Mouse (Mus musculus) gastrocnemius, postnatal 10 days (tissue): Measurements from ENCODE around the gene Srgap3. TPM values are rescaled to one million over a fixed set of nuclear protein-coding genes. Genes with fewer than 3 reads are reported as not detected.

Experiments used
- DNase-seq: peaks from one replicate; pipeline ENCODE4 v3.0.0; 2021; ENCODE audit warnings: mixed read lengths
- total RNA-seq, 2 experiments: library from RNA; stranded (reverse); gene quantifications; 2 replicates each; pipeline ENCODE4 v1.2.3; 2021

Srgap3 gene
- total RNA-seq, 2 experiments from 2014 or later = 7.8 to 12.4 TPM

DNA sequence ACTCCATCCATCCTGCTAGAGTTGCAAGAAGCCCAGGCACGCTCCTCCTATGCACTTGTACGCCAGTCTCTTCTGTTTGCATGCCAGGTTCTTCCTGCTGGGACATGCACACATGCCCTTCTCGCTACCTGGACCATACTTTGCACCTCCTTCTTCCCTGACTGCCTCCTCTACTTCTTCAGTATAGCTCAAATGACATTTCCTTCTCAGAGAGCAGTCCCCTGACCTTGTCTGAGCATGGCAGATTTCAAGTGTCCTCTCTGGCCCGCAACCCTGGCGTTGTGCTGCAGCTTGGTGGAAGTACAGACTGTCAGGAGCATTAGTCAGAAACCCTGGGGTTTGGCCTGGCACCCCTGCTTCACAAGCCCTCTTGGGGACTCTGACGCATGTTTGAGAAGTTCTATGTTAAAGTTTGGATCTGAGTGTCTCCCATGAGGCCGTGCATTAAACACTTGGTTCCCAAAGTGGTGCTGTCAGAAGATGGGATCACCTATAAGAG is 128.6 kb downstream of the Srgap3 start:
- no peak for DNase-seq

DNA sequence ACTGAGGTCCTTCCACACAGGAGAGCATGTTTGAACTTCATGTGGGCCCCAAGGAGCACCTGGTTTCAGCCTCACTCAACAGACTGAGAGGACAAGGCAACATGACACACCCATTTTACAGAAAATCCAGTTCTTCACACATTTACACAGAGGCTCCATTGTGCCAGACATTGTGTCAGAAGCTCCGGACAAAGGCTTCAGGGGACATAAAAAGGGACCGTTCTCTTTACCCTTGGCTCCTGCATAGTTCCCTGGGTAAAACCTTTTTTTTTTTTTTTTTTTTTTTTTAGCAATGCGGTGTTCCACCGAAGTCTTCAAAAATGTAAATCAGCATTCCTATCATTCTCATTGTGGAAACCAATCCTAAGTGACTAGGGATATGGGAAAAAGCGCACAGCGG is 131.5 kb downstream of the Srgap3 start:
- DNase-seq = no peak

DNA sequence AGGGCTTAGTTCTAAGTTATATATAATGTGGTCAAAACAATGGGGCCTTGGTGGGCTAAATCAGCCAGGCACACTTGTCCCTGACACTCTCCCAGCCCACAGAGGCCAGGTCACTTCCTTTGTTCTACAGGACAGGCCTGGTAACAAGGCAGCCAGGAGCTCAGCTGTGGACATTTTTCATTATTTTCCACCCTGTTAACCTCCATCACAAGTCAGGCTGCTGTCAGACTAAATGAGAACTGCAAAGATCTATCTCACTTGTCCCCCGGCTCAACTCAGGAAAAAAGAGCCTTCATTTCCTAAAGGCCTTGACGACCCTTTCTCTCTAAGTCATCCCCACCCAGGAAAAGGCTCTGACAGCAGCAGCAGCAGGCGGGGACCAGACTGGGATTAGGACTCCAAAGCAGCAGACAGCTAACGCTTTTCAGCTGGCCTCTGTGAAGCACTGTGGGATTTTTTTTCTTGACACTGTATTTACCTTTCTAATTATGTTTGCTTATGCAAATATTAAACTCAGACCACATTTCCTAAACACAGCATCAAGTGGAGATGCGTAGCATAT is 132.5 kb downstream of the Srgap3 start:
- DNase-seq = no peak

DNA sequence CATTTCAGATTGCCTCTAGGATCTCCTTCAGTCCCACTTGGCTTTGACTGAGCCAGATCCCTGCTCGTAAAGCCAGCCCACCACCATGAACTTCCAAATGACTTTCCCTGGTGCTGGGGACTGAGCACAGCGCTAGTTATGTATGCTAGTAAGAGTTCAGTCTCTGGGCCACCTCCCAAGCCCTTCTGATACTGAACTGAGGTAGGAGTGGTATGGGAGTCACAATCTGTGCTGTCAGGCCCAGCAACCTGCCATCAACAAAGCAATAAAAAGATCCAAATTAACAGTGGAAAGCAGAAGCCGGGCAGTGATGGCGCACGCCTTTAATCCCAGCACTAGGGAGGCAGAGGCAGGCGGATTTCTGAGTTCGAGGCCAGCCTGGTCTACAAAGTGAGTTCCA is 134.2 kb downstream of the Srgap3 start:
- DNase-seq = no peak

DNA sequence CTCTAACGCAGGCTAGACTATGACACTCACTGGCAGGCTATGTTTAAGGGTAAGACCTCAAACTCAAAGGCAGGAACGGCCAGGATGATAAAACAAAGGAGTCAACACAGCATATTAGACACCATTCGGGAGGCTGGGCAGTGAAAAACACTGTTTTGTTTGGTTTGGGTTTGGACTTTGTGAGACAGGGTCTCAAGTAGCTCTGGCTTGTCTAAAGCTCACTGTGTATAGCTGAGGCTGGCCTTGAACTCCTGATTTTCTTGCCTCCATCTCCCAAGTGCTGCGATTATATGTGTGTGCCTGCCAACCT is 136.6 kb downstream of the Srgap3 start:
- DNase-seq = no peak

DNA sequence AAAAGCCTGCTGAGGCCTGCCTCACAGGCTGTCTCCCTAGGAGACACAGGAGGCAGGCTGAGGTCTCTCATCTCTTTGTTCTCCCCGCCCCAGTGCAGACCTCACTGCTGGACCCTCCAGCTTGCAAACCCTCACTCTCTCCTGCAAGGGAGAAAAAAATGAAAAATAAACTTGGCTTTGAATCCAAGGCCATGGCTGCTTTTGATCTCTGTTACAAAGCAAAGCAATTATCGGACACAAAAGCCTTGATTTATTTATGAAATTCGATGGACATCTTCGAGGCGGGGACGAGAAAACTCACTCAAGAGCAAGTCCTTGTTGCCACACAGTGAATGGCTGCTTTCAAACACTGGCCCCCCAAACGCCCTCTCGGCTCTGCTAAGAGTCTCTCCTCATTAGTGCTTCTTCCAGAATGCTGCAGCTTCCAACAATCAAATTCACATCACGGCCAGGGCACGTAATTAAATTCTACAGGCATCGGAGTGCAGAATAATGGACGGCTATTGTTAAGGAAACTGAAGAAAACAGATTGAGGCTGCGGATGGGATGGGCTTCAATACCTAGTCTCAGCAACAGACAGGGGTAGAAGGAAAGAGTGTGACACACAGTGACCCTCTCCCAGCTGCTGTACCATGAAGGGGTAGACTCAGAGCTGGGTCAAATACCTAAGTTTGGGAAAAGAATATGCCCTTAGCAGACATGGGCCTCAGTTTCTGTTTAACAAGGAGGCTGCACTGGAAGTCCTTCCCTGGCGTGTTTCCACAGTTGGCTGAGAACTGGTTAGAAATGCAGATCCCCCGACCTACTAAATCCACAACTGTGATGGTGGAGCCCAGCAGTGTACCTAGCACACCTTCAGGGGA is 137.2 kb downstream of the Srgap3 start:
- no peak for DNase-seq

DNA sequence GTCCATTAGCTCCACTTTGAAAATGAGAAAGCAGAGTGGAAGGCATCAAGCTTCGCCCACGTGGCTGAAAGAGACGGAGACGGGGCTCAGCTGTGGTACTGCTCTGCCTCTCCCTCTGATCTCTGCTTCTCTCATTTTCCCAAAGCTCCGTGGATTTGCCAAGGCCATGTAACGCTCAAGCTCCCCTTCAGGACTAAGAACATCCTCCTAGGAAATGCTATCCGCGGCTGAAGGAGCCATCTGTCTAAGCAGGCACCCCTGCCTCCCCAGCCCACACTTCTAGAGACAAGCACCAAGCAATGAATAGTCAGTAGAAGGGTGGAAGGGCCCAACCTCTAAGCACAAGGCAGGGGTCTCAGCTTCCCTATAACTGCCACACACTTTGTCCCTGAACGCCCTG is 138.3 kb downstream of the Srgap3 start:
- no peak for DNase-seq

DNA sequence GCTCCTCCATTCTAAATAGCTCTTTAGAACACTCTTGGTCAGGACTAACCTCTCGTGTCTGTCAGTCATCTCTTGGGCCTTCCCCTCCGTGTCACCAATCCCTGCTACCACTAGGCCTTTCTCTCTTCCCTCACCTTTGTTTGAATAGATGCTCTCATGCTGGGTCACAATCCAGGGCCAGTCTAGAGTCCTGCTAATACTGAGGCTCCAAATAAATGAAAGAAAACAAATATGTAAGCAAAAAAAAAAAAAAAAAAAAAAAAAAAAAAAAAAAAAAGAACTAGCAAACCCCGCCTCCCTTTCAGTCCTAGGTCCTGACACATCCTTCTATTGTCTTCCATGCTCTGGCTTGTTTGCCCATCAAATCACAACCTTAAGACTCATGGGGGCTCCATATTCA is 145.1 kb downstream of the Srgap3 start:
- DNase-seq = no peak

DNA sequence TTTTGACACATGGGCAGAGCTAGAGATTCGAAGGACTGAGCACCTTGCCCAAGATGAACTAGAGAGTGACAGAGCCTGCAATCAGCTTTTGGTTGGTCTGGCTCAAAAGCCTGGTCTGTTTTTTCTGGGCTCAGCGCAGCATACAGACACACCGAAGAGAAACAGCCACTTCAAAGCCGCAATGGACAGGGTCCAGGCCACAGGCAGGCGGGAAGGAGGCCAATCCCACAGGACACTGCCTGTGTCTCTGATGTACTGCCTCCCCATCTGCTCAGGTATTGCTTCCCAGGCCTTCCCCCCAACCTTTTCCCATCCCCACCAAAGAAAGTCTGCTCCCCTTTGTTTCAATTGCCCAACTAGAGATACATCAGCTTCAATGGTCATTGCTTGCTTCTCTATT is 148.7 kb downstream of the Srgap3 start:
- DNase-seq = no peak

DNA sequence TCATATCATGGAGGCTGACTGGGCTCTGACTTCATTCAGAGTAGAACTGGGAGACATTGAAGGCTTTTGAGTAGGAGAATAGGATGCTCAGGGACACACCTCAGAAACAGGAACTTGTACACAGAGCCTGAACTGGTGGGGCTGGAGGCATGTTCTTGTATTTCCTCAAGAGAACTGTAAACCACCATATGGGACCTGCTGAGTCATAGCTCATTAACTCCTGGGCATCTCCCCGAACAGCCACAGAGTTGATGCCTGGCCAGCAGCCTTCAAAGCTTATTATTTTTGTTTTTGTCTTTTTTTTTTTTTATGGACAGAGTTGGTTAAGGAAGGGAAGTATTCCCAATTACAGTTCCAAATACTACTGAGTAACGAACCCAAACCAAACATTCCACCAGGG is 150.5 kb downstream of the Srgap3 start:
- DNase-seq = no peak

DNA sequence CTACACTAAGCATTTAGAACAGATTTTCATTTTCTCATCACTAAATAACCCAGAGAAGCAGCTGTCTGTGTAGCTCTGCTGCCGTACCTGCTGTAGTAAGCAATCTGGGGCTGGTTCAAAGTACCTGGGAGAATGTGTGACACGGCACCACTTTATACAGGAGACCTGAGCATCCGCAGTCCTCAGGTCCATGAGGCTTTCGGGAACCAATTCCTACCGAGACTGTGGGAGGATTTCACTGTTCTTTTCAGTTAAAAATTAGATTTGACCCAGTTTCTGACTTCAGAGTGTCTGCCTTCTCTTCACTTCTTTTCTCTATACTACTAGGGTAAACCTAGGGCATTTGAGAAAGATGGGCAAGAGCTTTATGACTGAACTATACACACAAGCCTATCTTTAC is 153.2 kb downstream of the Srgap3 start:
- DNase-seq = no peak

DNA sequence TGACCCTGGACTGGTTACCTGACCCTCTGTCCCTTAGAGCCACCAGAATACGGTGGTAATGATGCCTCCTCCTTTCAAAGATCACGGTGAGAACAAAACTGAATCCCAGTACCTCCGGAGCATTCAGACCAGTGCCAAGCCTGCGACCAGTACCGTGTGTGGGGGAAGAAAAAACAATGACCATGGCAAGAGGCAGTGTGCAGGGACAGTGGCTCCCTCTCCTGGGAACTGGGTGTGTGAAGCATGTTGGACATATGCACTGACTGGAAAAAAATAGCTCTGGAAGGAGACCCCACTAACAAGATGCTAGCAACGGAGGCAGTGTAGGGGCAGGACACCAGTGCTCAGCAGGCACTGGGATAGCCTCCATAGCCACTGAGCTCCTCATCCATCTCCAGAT is 157.2 kb downstream of the Srgap3 start:
- no peak for DNase-seq

DNA sequence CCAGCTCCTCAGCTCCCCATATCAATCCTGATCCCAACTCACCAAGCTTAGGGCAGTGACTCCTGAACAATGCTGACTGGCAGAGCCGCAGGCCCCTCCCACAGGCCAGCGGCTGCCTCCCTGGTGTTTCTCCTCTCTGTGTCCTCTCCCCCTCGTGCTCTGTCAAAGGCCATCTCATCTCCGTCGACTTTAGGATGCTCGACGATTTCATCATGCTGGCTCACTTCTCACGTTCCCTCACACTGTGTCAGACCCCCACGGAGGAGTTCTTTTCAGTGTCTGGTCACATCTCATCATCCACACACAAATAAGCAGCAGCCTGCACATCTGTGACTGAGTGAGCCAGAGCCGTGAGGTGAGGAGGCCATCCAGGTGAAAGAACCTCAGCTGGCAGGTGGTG is 158.4 kb downstream of the Srgap3 start:
- DNase-seq = no peak

DNA sequence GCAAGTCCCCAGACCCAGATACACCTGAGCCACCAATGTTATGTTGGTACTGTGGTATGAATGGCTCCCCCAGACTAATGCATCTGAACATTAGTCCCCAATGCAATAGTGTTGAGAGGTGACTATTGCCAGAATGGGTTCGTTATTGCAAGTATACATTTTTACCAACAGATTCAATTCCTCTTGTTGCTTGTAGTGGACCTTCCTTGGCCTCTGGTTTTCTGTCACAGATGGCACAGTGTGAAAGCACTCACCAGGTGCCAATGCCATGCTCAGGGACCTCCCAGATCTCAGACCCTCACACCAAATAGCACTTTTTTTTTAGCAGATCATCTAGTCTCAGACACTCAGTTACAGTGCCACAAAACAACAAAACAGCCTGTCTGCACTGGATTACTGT is 158.9 kb downstream of the Srgap3 start:
- no peak for DNase-seq

DNA sequence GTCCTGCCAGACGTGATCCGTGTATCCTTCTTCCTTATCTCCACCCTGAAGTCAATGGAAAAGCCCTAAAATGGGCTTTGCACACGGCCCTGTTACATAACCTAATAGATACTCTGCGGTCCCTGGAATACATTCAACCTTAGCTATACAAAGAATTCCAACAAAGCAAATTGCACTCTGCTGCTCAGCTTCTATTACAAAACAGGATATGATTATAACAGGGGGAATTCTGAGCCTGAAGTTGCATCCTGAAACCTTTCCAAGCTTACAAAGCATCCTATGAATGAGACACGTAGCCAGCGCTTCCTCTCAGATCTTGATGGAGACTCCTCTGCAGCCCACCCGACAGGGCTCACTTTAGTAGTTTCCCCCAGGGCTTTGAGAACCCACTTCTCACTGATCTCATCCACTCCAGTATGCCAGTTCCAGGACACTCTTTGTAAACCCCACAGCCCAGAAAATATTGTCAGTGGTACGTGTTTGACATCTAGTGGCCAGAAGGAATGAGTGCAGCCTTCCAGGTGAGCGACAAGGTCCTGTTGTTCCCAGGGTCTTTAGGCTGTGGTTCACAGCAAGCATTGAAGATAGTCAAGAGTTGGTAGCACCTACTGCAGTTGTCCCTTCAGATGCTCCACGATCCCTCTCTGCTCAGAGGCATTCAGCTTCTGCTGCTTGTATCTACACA is 165.5 kb downstream of the Srgap3 start:
- DNase-seq = no peak

DNA sequence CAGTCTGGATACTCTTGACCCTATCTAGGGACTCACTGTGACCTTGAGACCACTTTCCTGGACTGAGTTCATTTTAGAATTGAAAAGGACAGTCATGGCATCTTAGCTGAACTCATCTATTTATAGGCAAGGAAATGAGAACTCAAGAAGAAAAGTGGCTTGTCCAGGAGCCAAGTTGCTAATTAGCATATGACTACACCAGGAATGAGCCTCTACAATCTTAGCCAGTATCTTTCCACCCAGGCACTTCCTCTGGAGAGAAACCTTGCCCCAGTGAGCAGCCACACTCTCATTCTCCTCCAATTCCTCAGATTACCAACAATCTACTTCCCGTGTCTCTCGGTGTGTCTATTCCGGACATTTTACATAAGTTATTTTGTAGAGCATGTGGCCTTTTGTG is 168.9 kb downstream of the Srgap3 start:
- no peak for DNase-seq

DNA sequence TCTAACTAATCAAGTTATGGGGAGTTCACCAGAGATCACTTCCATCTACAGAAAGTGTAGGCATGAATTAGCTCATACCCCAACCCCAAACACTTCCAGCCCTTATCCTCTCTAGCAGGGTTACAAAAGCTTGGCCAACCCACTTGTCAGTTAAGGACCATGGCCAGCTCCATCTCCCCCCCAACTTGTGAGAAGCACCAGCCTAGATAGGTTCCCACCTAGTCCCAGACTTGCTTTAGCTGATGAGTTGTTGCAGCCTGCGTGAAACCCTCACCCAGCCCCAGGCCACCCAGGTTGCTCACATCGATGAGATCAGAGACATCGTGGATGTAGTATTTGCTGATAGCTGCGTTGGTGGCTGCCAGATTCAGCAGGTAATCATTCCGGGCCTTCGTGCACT is 170.3 kb downstream of the Srgap3 start:
- DNase-seq = no peak

DNA sequence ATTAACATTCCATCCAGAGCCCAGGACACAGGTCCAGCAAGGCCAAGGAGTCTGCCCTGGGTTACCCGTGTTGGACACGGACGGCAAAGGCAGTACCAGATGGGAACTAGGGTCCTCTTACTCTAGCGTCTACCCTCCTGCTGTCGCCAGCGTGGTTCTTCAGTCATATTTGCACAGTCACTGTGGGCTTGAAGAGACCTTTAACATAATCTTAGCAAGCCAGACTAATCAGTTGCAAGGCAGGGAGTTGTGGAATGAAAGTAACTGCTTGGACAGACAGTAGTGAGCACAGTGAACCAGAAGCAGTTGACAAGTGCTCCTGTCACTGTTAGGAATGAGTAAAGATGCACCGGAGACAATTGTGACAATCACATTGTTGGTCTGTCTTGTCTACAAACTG is 173.3 kb downstream of the Srgap3 start:
- no peak for DNase-seq

DNA sequence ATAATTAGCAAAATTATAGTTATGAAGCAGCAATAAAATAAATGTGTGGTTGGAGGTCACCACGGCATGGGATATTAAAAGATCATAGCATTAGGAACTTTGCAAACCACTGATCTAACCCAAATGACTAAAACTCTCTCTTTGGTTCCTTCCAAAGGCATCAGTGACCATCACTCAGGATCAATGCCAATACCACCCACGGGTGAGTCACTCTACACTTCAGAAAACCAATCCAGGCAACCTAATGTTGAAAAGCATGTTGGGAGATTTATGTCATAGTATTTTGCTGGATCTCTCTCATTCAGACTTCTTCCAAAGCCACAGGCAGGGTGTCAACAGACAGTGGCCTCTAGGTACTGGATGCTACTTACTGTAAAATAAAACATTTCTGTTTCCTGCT is 176.1 kb downstream of the Srgap3 start:
- no peak for DNase-seq

DNA sequence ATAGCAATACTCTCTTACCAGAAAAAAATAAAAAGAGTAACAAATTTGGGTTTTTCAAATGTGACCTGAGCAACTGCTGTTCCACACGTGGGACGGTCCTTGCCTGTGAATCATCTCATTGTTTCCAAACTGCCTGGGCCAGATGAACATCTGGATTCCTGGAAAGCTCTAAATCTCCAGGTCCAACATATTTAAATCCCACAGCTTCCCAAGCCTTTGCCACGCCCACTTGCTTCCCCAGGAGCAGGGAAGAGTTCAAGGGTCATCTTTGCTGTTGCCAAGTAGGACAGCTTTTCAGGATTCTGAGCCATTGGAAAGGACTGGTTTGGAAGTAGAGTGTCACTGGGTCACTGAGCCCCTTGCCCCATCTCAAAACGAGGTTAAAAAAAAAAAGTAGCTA is 188.5 kb downstream of the Srgap3 start:
- DNase-seq = no peak

DNA sequence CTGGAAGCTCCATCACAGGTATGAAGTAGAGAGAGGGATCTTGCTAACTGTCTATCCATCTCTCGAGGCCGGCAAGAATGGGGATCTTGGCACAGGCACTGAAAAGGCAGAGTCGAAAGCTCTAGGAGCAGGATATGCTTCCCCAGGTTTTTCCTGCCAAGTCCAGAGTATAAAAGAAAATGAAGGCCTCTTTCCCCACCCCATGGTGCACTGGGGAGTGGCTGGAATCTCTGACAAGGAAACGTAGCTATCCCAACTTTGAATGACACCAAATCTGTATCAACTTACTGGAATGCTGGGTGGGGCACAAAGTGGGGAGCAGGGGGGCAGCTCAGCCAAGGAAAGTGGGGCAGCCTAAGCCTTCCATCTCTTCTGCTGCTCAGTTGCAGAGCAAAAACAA is 190.2 kb downstream of the Srgap3 start:
- no peak for DNase-seq

DNA sequence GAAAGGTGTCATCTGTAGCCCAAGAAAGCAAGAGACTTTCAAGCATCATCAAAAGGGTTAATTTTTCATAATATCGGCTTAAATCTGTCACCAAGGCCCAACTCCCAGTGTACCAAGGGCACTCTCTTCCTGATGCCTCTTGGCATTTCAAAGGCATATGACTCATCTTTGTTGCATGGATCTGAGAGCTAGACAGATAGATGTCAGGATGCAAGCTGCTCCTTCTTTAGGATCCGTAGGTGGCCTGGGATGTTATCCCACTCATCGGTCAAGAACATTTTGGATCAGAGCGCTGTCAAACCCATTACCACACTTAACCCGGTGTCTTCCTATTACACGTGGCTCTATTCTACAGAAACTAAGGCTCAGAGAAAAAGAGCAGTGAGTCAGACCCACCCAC is 192.1 kb downstream of the Srgap3 start:
- DNase-seq = no peak

DNA sequence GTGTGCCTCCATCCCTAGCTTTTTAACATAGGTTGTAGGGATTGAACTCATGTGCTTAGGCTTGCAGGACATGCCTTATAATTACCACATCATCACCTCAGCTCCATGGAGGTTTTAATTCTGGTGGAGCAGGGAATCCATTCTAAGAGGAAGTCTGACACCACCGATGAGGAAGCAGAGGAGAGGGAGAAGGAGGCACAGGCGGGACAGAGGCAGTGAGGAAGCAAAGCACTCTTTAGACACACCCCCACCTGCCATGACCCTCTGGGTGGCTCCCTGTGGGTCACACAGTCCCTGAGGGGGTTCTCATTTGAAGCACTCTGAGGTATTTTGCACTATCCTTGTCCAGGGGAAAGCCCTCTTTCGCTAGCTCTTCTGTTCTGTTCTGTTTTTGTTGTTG is 194.5 kb downstream of the Srgap3 start:
- no peak for DNase-seq

DNA sequence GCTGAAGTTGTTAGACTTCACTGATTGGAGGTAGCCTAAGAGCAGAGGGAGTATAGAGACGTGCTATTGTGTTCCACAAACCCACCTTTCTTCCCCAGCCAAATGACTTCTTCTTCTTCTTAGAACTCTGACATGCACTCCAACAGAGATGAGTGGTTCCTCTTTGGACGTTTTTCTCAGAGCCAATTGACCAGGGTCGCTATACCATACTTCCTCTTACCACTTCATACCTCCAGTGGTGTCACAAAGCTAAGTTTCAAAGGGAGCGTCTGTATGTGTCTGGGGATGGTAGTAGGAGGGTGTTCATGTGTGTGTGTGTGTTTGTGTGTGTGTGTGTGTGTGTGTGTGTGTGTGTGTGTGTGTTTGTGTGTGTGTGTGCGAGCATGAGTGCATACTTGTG is 195.1 kb downstream of the Srgap3 start:
- DNase-seq = no peak
